Mouse (Mus musculus) embryo, embryonic 10 days (tissue): ENCODE results near the gene Sec22a.

Experiments used
- DNase-seq: peaks from one replicate; pipeline ENCODE4 v3.0.0-alpha.2; 2015; ENCODE audit warnings: low spot score

Sec22a gene

GRCm38 (mm10) chr16:35363150-35364062, at the start of gene Sec22a:
Gene Sec22a (minus strand): TSS chr16:35363918.
- DNase-seq: peak; percentile 98

GRCm38 (mm10) chr16:35406706-35407105, 43.0 kb upstream of the Sec22a start:
- no peak for DNase-seq

GRCm38 (mm10) chr16:35406166-35406565, 42.4 kb upstream of the Sec22a start:
- DNase-seq: no peak

- DNase-seq: no peak
Measured at GRCm38 (mm10) chr16:35405348-35406080, 41.8 kb upstream of the Sec22a start.

GRCm38 (mm10) chr16:35404864-35405263, 41.1 kb upstream of the Sec22a start:
- no peak for DNase-seq

- DNase-seq: no peak
Measured at GRCm38 (mm10) chr16:35403891-35404290, 40.2 kb upstream of the Sec22a start.

GRCm38 (mm10) chr16:35403356-35403755, 39.6 kb upstream of the Sec22a start:
- no peak for DNase-seq

- no peak for DNase-seq
Measured at GRCm38 (mm10) chr16:35392813-35393212, 29.1 kb upstream of the Sec22a start.

GRCm38 (mm10) chr16:35385654-35386053, 21.9 kb upstream of the Sec22a start:
- DNase-seq: no peak

- DNase-seq: no peak
Measured at GRCm38 (mm10) chr16:35380048-35380447, 16.3 kb upstream of the Sec22a start.

- DNase-seq: no peak
Measured at GRCm38 (mm10) chr16:35379344-35379743, 15.6 kb upstream of the Sec22a start.

GRCm38 (mm10) chr16:35364063-35364428, 328 bp upstream of the Sec22a start:
- DNase-seq: no peak

- DNase-seq: peak; percentile 7
Measured at GRCm38 (mm10) chr16:35362221-35362620, 1.5 kb downstream of the Sec22a start.

GRCm38 (mm10) chr16:35360593-35360992, 3.1 kb downstream of the Sec22a start:
- peak; percentile 77 for DNase-seq

- no peak for DNase-seq
Measured at GRCm38 (mm10) chr16:35357449-35357848, 6.3 kb downstream of the Sec22a start.

- no peak for DNase-seq
Measured at GRCm38 (mm10) chr16:35330451-35330850, 33.3 kb downstream of the Sec22a start.

- DNase-seq: no peak
Measured at GRCm38 (mm10) chr16:35319773-35320172, 43.9 kb downstream of the Sec22a start.

- peak; percentile 47 for DNase-seq
Measured at GRCm38 (mm10) chr16:35319335-35319734, 44.4 kb downstream of the Sec22a start.

- no peak for DNase-seq
Measured at GRCm38 (mm10) chr16:35318397-35318796, 45.3 kb downstream of the Sec22a start.

- DNase-seq: no peak
Measured at GRCm38 (mm10) chr16:35317460-35317859, 46.3 kb downstream of the Sec22a start.

- no peak for DNase-seq
Measured at GRCm38 (mm10) chr16:35316856-35317264, 46.9 kb downstream of the Sec22a start.

- DNase-seq: no peak
Measured at GRCm38 (mm10) chr16:35315496-35315895, 48.2 kb downstream of the Sec22a start.

- DNase-seq: peak; percentile 20
Measured at GRCm38 (mm10) chr16:35311586-35311985, 52.1 kb downstream of the Sec22a start.
